Mouse (Mus musculus): Measurements from ENCODE around the gene Plxnd1. TPM values are rescaled to one million over a fixed set of nuclear protein-coding genes. Genes with fewer than 3 reads are reported as not detected.
A peak's percentile ranks its signal among the peaks of the same experiment; 100 is the strongest.

Plxnd1 gene
- polyA plus RNA-seq, 1 experiment from 2014 or later, result 18.8 TPM

GRCm38 (mm10) chr6:115959151-115959691 lies 35.6 kb downstream of the Plxnd1 start:
- no peak overlapping the region for H3K4me2 ChIP-seq (replicated peaks; ENCODE audit: low read depth, low read length)
- no peak overlapping the region for H3K9ac ChIP-seq (ENCODE audit: low read depth, low read length)
- no peaks in the 10 kb centered on the region for H3K9me3 ChIP-seq (ENCODE audit: control insufficient read depth, low read length)
- no peaks in the 10 kb centered on the region for H3K36me3 ChIP-seq (ENCODE audit: control insufficient read depth, insufficient read depth, low read length)
- H3K4me1 ChIP-seq (replicated peaks; ENCODE audit: control insufficient read depth, insufficient read depth, low read length), result peaks cover 4% of the 10 kb centered on the region
- H3K27me3 ChIP-seq (ENCODE audit: control insufficient read depth, insufficient read depth, low read length), result no peaks in the 10 kb centered on the region
- no peak overlapping the region for H3K27ac ChIP-seq (ENCODE audit: low read depth, low read length)
- no peak for ATAC-seq (ENCODE audit: low FRiP score)
- WGBS, result 85% methylated on average over 7 of the region's 7 CpGs
- no peak for DNase-seq (ENCODE audit: low spot score)
- no peak overlapping the region for H3K4me3 ChIP-seq (ENCODE audit: low read depth, low read length)

- ATAC-seq (ENCODE audit: low FRiP score), result no peak
- no peak overlapping the region for H3K4me2 ChIP-seq (replicated peaks; ENCODE audit: low read depth, low read length)
- no peak overlapping the region for H3K4me3 ChIP-seq (ENCODE audit: low read depth, low read length)
- no peaks in the 10 kb centered on the region for H3K27me3 ChIP-seq (ENCODE audit: control insufficient read depth, insufficient read depth, low read length)
- H3K9me3 ChIP-seq (ENCODE audit: control insufficient read depth, low read length), result no peaks in the 10 kb centered on the region
- no peak for DNase-seq (ENCODE audit: low spot score)
- 89% methylated on average over 9 of the region's 9 CpGs for WGBS
- peaks cover 4% of the 10 kb centered on the region for H3K4me1 ChIP-seq (replicated peaks; ENCODE audit: control insufficient read depth, insufficient read depth, low read length)
- no peak overlapping the region for H3K9ac ChIP-seq (ENCODE audit: low read depth, low read length)
- no peak overlapping the region for H3K27ac ChIP-seq (ENCODE audit: low read depth, low read length)
- H3K36me3 ChIP-seq (ENCODE audit: control insufficient read depth, insufficient read depth, low read length), result no peaks in the 10 kb centered on the region
Observed at GRCm38 (mm10) chr6:115958445-115958844, 36.4 kb downstream of the Plxnd1 start.

GRCm38 (mm10) chr6:115957681-115958080 lies 37.1 kb downstream of the Plxnd1 start:
- Histone ChIP-seq H3K9ac (ENCODE audit: low read depth, low read length) (no peak overlapping the region), H3K36me3 (ENCODE audit: control insufficient read depth, insufficient read depth, low read length) (no peaks in the 10 kb centered on the region), H3K27ac (ENCODE audit: low read depth, low read length) (no peak overlapping the region), H3K4me2 (replicated peaks; ENCODE audit: low read depth, low read length) (no peak overlapping the region), H3K4me1 (replicated peaks; ENCODE audit: control insufficient read depth, insufficient read depth, low read length) (peaks cover 4% of the 10 kb centered on the region), H3K4me3 (ENCODE audit: low read depth, low read length) (no peak overlapping the region), H3K9me3 (ENCODE audit: control insufficient read depth, low read length) (no peaks in the 10 kb centered on the region), H3K27me3 (ENCODE audit: control insufficient read depth, insufficient read depth, low read length) (no peaks in the 10 kb centered on the region)
- WGBS, result 33% methylated on average over 6 of the region's 6 CpGs
- ATAC-seq (ENCODE audit: low FRiP score) (0 out of 2 replicates have a peak, but pooled peaks have one; percentile 14), DNase-seq (ENCODE audit: low spot score) (no peak)

- no peaks in the 10 kb centered on the region for H3K9me3 ChIP-seq (ENCODE audit: control insufficient read depth, low read length)
- H3K9ac ChIP-seq (ENCODE audit: low read depth, low read length), result no peak overlapping the region
- WGBS, result 43% methylated on average over 16 of the region's 16 CpGs
- no peak overlapping the region for H3K4me3 ChIP-seq (ENCODE audit: low read depth, low read length)
- ATAC-seq (ENCODE audit: low FRiP score) (peak; percentile 63), DNase-seq (ENCODE audit: low spot score) (peak; percentile 25)
- H3K4me2 ChIP-seq (replicated peaks; ENCODE audit: low read depth, low read length), result no peak overlapping the region
- H3K27ac ChIP-seq (ENCODE audit: low read depth, low read length), result no peak overlapping the region
- no peaks in the 10 kb centered on the region for H3K36me3 ChIP-seq (ENCODE audit: control insufficient read depth, insufficient read depth, low read length)
- no peaks in the 10 kb centered on the region for H3K27me3 ChIP-seq (ENCODE audit: control insufficient read depth, insufficient read depth, low read length)
- H3K4me1 ChIP-seq (replicated peaks; ENCODE audit: control insufficient read depth, insufficient read depth, low read length), result peaks cover 4% of the 10 kb centered on the region
Observed at GRCm38 (mm10) chr6:115956922-115957601, 37.7 kb downstream of the Plxnd1 start.

- H3K4me1 ChIP-seq (replicated peaks; ENCODE audit: control insufficient read depth, insufficient read depth, low read length), result peaks cover 4% of the 10 kb centered on the region
- H3K4me3 ChIP-seq (ENCODE audit: low read depth, low read length), result no peak overlapping the region
- no peak for ATAC-seq (ENCODE audit: low FRiP score)
- H3K27me3 ChIP-seq (ENCODE audit: control insufficient read depth, insufficient read depth, low read length), result no peaks in the 10 kb centered on the region
- 88% methylated on average over 13 of the region's 13 CpGs for WGBS
- H3K27ac ChIP-seq (ENCODE audit: low read depth, low read length), result no peak overlapping the region
- no peak overlapping the region for H3K4me2 ChIP-seq (replicated peaks; ENCODE audit: low read depth, low read length)
- no peaks in the 10 kb centered on the region for H3K9me3 ChIP-seq (ENCODE audit: control insufficient read depth, low read length)
- H3K36me3 ChIP-seq (ENCODE audit: control insufficient read depth, insufficient read depth, low read length), result no peaks in the 10 kb centered on the region
- no peak overlapping the region for H3K9ac ChIP-seq (ENCODE audit: low read depth, low read length)
- no peak for DNase-seq (ENCODE audit: low spot score)
Observed at GRCm38 (mm10) chr6:115956418-115956921, 38.3 kb downstream of the Plxnd1 start.

- H3K4me3 ChIP-seq (ENCODE audit: low read depth, low read length), result no peak overlapping the region
- ATAC-seq (ENCODE audit: low FRiP score), result no peak
- no peak overlapping the region for H3K9ac ChIP-seq (ENCODE audit: low read depth, low read length)
- H3K4me2 ChIP-seq (replicated peaks; ENCODE audit: low read depth, low read length), result no peak overlapping the region
- no peak overlapping the region for H3K27ac ChIP-seq (ENCODE audit: low read depth, low read length)
- H3K36me3 ChIP-seq (ENCODE audit: control insufficient read depth, insufficient read depth, low read length), result no peaks in the 10 kb centered on the region
- H3K27me3 ChIP-seq (ENCODE audit: control insufficient read depth, insufficient read depth, low read length), result no peaks in the 10 kb centered on the region
- WGBS, result 86% methylated on average over 11 of the region's 11 CpGs
- no peak for DNase-seq (ENCODE audit: low spot score)
- no peaks in the 10 kb centered on the region for H3K9me3 ChIP-seq (ENCODE audit: control insufficient read depth, low read length)
- peaks cover 4% of the 10 kb centered on the region for H3K4me1 ChIP-seq (replicated peaks; ENCODE audit: control insufficient read depth, insufficient read depth, low read length)
Observed at GRCm38 (mm10) chr6:115955664-115956063, 39.1 kb downstream of the Plxnd1 start.

- DNase-seq (ENCODE audit: low spot score) (no peak), ATAC-seq (ENCODE audit: low FRiP score) (no peak)
- Histone ChIP-seq H3K27me3 (ENCODE audit: control insufficient read depth, insufficient read depth, low read length) (no peaks in the 10 kb centered on the region), H3K27ac (ENCODE audit: low read depth, low read length) (no peak overlapping the region), H3K9me3 (ENCODE audit: control insufficient read depth, low read length) (no peaks in the 10 kb centered on the region), H3K4me2 (replicated peaks; ENCODE audit: low read depth, low read length) (no peak overlapping the region), H3K4me1 (replicated peaks; ENCODE audit: control insufficient read depth, insufficient read depth, low read length) (peaks cover 4% of the 10 kb centered on the region), H3K36me3 (ENCODE audit: control insufficient read depth, insufficient read depth, low read length) (no peaks in the 10 kb centered on the region), H3K4me3 (ENCODE audit: low read depth, low read length) (no peak overlapping the region), H3K9ac (ENCODE audit: low read depth, low read length) (no peak overlapping the region)
- 96% methylated on average over 4 of the region's 4 CpGs for WGBS
Observed at GRCm38 (mm10) chr6:115955169-115955568, 39.6 kb downstream of the Plxnd1 start.

GRCm38 (mm10) chr6:115954506-115955074 lies 40.2 kb downstream of the Plxnd1 start:
- no peak overlapping the region for H3K4me2 ChIP-seq (replicated peaks; ENCODE audit: low read depth, low read length)
- ATAC-seq (ENCODE audit: low FRiP score), result no peak
- H3K4me3 ChIP-seq (ENCODE audit: low read depth, low read length), result no peak overlapping the region
- no peak for DNase-seq (ENCODE audit: low spot score)
- no peaks in the 10 kb centered on the region for H3K36me3 ChIP-seq (ENCODE audit: control insufficient read depth, insufficient read depth, low read length)
- H3K27ac ChIP-seq (ENCODE audit: low read depth, low read length), result no peak overlapping the region
- H3K9ac ChIP-seq (ENCODE audit: low read depth, low read length), result no peak overlapping the region
- WGBS, result 82% methylated on average over 9 of the region's 9 CpGs
- H3K27me3 ChIP-seq (ENCODE audit: control insufficient read depth, insufficient read depth, low read length), result no peaks in the 10 kb centered on the region
- peaks cover 4% of the 10 kb centered on the region for H3K4me1 ChIP-seq (replicated peaks; ENCODE audit: control insufficient read depth, insufficient read depth, low read length)
- H3K9me3 ChIP-seq (ENCODE audit: control insufficient read depth, low read length), result no peaks in the 10 kb centered on the region

GRCm38 (mm10) chr6:115946389-115946788 lies 48.4 kb downstream of the Plxnd1 start:
- Histone ChIP-seq H3K4me1 (replicated peaks; ENCODE audit: control insufficient read depth, insufficient read depth, low read length) (no peaks in the 10 kb centered on the region), H3K4me3 (ENCODE audit: low read depth, low read length) (no peak overlapping the region), H3K9ac (ENCODE audit: low read depth, low read length) (no peak overlapping the region), H3K27me3 (ENCODE audit: control insufficient read depth, insufficient read depth, low read length) (no peaks in the 10 kb centered on the region), H3K4me2 (replicated peaks; ENCODE audit: low read depth, low read length) (no peak overlapping the region), H3K36me3 (ENCODE audit: control insufficient read depth, insufficient read depth, low read length) (no peaks in the 10 kb centered on the region), H3K9me3 (ENCODE audit: control insufficient read depth, low read length) (no peaks in the 10 kb centered on the region), H3K27ac (ENCODE audit: low read depth, low read length) (no peak overlapping the region)
- WGBS, result 69% methylated on average over 6 of the region's 6 CpGs
- no peak for DNase-seq (ENCODE audit: low spot score)
- no peak for ATAC-seq (ENCODE audit: low FRiP score)

All from hindbrain, embryonic 11.5 days (tissue).